Mouse (Mus musculus) neural tube, postnatal 0 days (tissue): ENCODE results near the gene Lipm. TPM values are rescaled to one million over a fixed set of nuclear protein-coding genes. Genes with fewer than 3 reads are reported as not detected.

Experiments
- microRNA-seq: library from miRNA; unstranded; fragments of <30 nt; microRNA quantifications from one replicate; pipeline ENCODE4, GENCODE M21; 2016
- polyA plus RNA-seq: library from polyadenylated mRNA; unstranded; fragments of >200 nt; fragmentation: Nextera tagmentation; extraction: Ambion mirVana; gene quantifications from 2 replicates; pipeline ENCODE4 v1.2.1, GENCODE M21; 2015

Gene Lipm
- polyA plus RNA-seq = not detected in 2 replicates

GRCm38 (mm10) chr19:34100633-34101032 lies at the start of gene Lipm:
Gene Lipm, plus strand, starts transcription at chr19:34100933.

GRCm38 (mm10) chr19:34066779-34067472 lies 33.8 kb upstream of the Lipm start, which contains the start of gene Lipn:
Gene Lipn, plus strand, starts transcription at chr19:34067358.

GRCm38 (mm10) chr19:34165891-34166290 lies 65.2 kb downstream of the Lipm start, which contains the start of gene Ankrd22:
Gene Ankrd22, minus strand, starts transcription at chr19:34166053.

Small RNAs within 50 kb of the gene (microRNA-seq; reads per million reads assigned to microRNA genes)
- gene Gm23334 = not detected

Other genes starting within 250 kb of the Lipm start
- not detected in 2 replicates for gene Lipf, start 139.7 kb upstream of the Lipm start, polyA plus RNA-seq
- 0.10 TPM in 1 of 2 replicates, not detected in the other for gene Lipk, start 92.6 kb upstream of the Lipm start, polyA plus RNA-seq
- not detected in 2 replicates for gene Lipn, start 33.6 kb upstream of the Lipm start, polyA plus RNA-seq
- not detected in 2 replicates for gene Ankrd22, start 65.1 kb downstream of the Lipm start, polyA plus RNA-seq
- 26.1 and 28.2 TPM in 2 replicates for gene Stambpl1, start 91.3 kb downstream of the Lipm start, polyA plus RNA-seq
- 8.2 and 12.0 TPM in 2 replicates for gene Acta2, start 154.7 kb downstream of the Lipm start, polyA plus RNA-seq
- 2.8 and 4.9 TPM in 2 replicates for gene Fas, start 189.7 kb downstream of the Lipm start, polyA plus RNA-seq